Mouse (Mus musculus) Patski (cell line): ENCODE measurements around the gene Pnpla2. TPM values are rescaled to one million over a fixed set of nuclear protein-coding genes. Genes with fewer than 3 reads are reported as not detected.

Source experiments
- ATAC-seq: fragments of 100-300 bp; one replicate; pipeline ENCODE4 v1.8.0; 2021
- CTCF ChIA-PET: fragments of 350-600 bp; sonication (Branson Sonifier 250); formaldehyde crosslinking; loops from one replicate; lab custom pipeline; 2022; ENCODE audit warnings: inconsistent platforms; lab: Charles Lee
- POLR2A ChIA-PET: fragments of 350-600 bp; sonication (Branson Sonifier 250); formaldehyde crosslinking; loops from one replicate; lab custom pipeline; 2022; ENCODE audit warnings: antibody characterized with exemption, inconsistent platforms; lab: Charles Lee
- DNase-seq: peaks from one replicate; pipeline ENCODE4 v3.0.0-alpha.2; 2011; ENCODE audit warnings: low read depth, low spot score
- H3K27me3 ChIP-seq: fragments of 371-371 bp; one replicate; pipeline ENCODE4 v1.5.1; 2021
- CTCF ChIP-seq: fragments of 100-300 bp; IDR thresholded peaks from one replicate; pipeline ENCODE4 v1.5.1; 2021
- in situ Hi-C: fragments of 300-500 bp; cut with MboI; formaldehyde crosslinking; loops from 3 replicates; pipeline ENCODE4 v1.11.1; 2018; ENCODE audit warnings: low pct_unique_long_range_greater_than_20kb, mixed read lengths
- polyA plus RNA-seq: library from polyadenylated mRNA; unstranded; gene quantifications from one replicate; pipeline ENCODE4 v1.2.3, GENCODE M21; 2021

The Pnpla2 gene
- polyA plus RNA-seq, 1 experiment from 2014 or later, result 90.7 TPM

- in situ Hi-C loops, result no loop called here
- CTCF ChIA-PET, result interaction anchor here (1.1 kb wide), 1 partner anchor 17 kb away, joined by 3 read pairs; no protein-coding TSS in a partner anchor
- POLR2A ChIA-PET, result no interaction called here
- no peak for TF ChIP-seq CTCF
- DNase-seq (no peak), ATAC-seq (no peak)
- H3K27me3 ChIP-seq, result no peaks in the 10 kb centered on the region
Observed at GRCm38 (mm10) chr7:141497600-141497999, 42.6 kb downstream of the Pnpla2 start.

- DNase-seq (no peak), ATAC-seq (no peak)
- in situ Hi-C loops, result no loop called here
- ChIA-PET POLR2A (no interaction called here), CTCF (interaction anchor here (1.0 to 1.2 kb wide), 3 partner anchors 11 to 21 kb away, joined by 3 read pairs; no protein-coding TSS in a partner anchor)
- no peak for TF ChIP-seq CTCF
- no peaks in the 10 kb centered on the region for H3K27me3 ChIP-seq
Observed at GRCm38 (mm10) chr7:141501820-141502555, 47.0 kb downstream of the Pnpla2 start.

- ATAC-seq (no peak), DNase-seq (no peak)
- in situ Hi-C loops, result no loop called here
- no peak for TF ChIP-seq CTCF
- CTCF ChIA-PET, result interaction anchor here (1.0 to 1.8 kb wide), 4 partner anchors 11 to 168 kb away, joined by 3 read pairs; no protein-coding TSS in a partner anchor
- POLR2A ChIA-PET, result no interaction called here
- H3K27me3 ChIP-seq, result no peaks in the 10 kb centered on the region
Observed at GRCm38 (mm10) chr7:141502556-141502905, 47.5 kb downstream of the Pnpla2 start.

- no peaks in the 10 kb centered on the region for H3K27me3 ChIP-seq
- ATAC-seq (no peak), DNase-seq (no peak)
- ChIA-PET POLR2A (no interaction called here), CTCF (no interaction called here)
- TF ChIP-seq CTCF, result no peak
- in situ Hi-C loops, result no loop called here
Observed at GRCm38 (mm10) chr7:141506278-141506677, 51.3 kb downstream of the Pnpla2 start.

GRCm38 (mm10) chr7:141508160-141508559, 53.2 kb downstream of the Pnpla2 start:
- TF ChIP-seq CTCF, result no peak
- in situ Hi-C loops, result no loop called here
- no peaks in the 10 kb centered on the region for H3K27me3 ChIP-seq
- ChIA-PET CTCF (no interaction called here), POLR2A (no interaction called here)
- DNase-seq (no peak), ATAC-seq (no peak)

- in situ Hi-C loops, result no loop called here
- POLR2A ChIA-PET, result no interaction called here
- TF ChIP-seq CTCF, result no peak
- DNase-seq (no peak), ATAC-seq (no peak)
- H3K27me3 ChIP-seq, result no peaks in the 10 kb centered on the region
- CTCF ChIA-PET, result interaction anchor here (0.8 to 1.4 kb wide), 2 partner anchors 11 to 21 kb away, joined by 3 read pairs; no protein-coding TSS in a partner anchor
Observed at GRCm38 (mm10) chr7:141510196-141510595, 55.2 kb downstream of the Pnpla2 start.

Other genes starting within 250 kb of the Pnpla2 start
- gene Lmntd2, start 241.1 kb upstream of the Pnpla2 start, polyA plus RNA-seq, result 4.5 TPM
- gene Rassf7, start 239.3 kb upstream of the Pnpla2 start, polyA plus RNA-seq, result 48.3 TPM
- gene Phrf1, start 226.4 kb upstream of the Pnpla2 start, polyA plus RNA-seq, result 68.6 TPM
- gene Irf7, start 188.7 kb upstream of the Pnpla2 start, polyA plus RNA-seq, result 10.5 TPM
- gene Cdhr5, start 178.4 kb upstream of the Pnpla2 start, polyA plus RNA-seq, result not detected
- gene Sct, start 176.1 kb upstream of the Pnpla2 start, polyA plus RNA-seq, result not detected
- gene Drd4, start 163.2 kb upstream of the Pnpla2 start, polyA plus RNA-seq, result not detected
- 62.1 TPM for gene Deaf1, start 127.5 kb upstream of the Pnpla2 start, polyA plus RNA-seq
- 34.0 TPM for gene Tmem80, start 127.5 kb upstream of the Pnpla2 start, polyA plus RNA-seq
- 114 TPM for gene Eps8l2, start 116.3 kb upstream of the Pnpla2 start, polyA plus RNA-seq
- 512 TPM for gene Taldo1, start 63.0 kb upstream of the Pnpla2 start, polyA plus RNA-seq
- gene Gatd1, start 41.1 kb upstream of the Pnpla2 start, polyA plus RNA-seq, result 38.7 TPM
- 0.04 TPM for gene Cend1, start 25.7 kb upstream of the Pnpla2 start, polyA plus RNA-seq
- gene Slc25a22, start 17.3 kb upstream of the Pnpla2 start, polyA plus RNA-seq, result 20.6 TPM
- gene Pidd1, start 11.2 kb upstream of the Pnpla2 start, polyA plus RNA-seq, result 4.9 TPM
- gene Rplp2, start 7.8 kb upstream of the Pnpla2 start, polyA plus RNA-seq, result 1,558 TPM
- gene Cracr2b, start 5.9 kb downstream of the Pnpla2 start, polyA plus RNA-seq, result 9.9 TPM
- gene Cd151, start 12.2 kb downstream of the Pnpla2 start, polyA plus RNA-seq, result 551 TPM
- gene Polr2l, start 19.9 kb downstream of the Pnpla2 start, polyA plus RNA-seq, result 55.2 TPM
- 479 TPM for gene Tspan4, start 20.0 kb downstream of the Pnpla2 start, polyA plus RNA-seq
- gene Chid1, start 84.7 kb downstream of the Pnpla2 start, polyA plus RNA-seq, result 41.6 TPM
- gene Ap2a2, start 107.0 kb downstream of the Pnpla2 start, polyA plus RNA-seq, result 76.4 TPM
- gene Muc6, start 200.1 kb downstream of the Pnpla2 start, polyA plus RNA-seq, result 0.05 TPM
- 0.33 TPM for gene Muc2, start 235.1 kb downstream of the Pnpla2 start, polyA plus RNA-seq